Mouse (Mus musculus): ENCODE results near the gene Ldah. TPM values are rescaled to one million over a fixed set of nuclear protein-coding genes. Genes with fewer than 3 reads are reported as not detected.

Ldah gene
- total RNA-seq, 2 experiments from 2014 or later: 33.6 to 42.0 TPM

Other genes with a start within 250 kb of the Ldah start
- not detected in 2 replicates for gene Apob, start 230.5 kb upstream of the Ldah start, total RNA-seq (2014; fragmentation: Nextera tagmentation)
- 0.04 TPM in 1 of 2 replicates, not detected in the other for gene Apob, start 230.5 kb upstream of the Ldah start, total RNA-seq (2017)
- gene Gdf7, start 93.8 kb downstream of the Ldah start, total RNA-seq (2014; fragmentation: Nextera tagmentation): not detected in 2 replicates
- gene Gdf7, start 93.8 kb downstream of the Ldah start, total RNA-seq (2017): not detected in 2 replicates
- 3.0 and 3.8 TPM in 2 replicates for gene Hs1bp3, start 105.3 kb downstream of the Ldah start, total RNA-seq (2014; fragmentation: Nextera tagmentation)
- 2.3 and 2.9 TPM in 2 replicates for gene Hs1bp3, start 105.3 kb downstream of the Ldah start, total RNA-seq (2017)